Mouse (Mus musculus): ENCODE data around the gene Smpdl3a.

DNA sequence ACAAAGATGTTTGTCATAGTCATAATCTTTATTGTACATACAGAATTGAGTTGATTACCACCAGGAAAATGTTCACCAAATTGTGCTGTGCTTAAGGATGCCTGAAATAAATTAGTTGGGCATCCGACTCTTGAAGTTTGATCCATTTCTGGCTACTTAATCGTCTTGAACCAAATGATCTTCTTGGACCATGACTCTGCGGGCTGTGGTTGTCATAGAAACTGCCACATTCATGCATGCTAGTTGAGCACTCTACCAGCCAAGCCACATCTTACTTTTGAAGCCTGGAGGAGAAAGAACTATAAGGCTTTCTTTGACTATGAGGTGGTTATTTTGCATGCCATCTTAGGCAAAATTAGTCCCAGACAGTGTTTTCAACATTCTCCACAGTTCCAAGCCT, 35.5 kb downstream of the Smpdl3a start:
- TF ChIP-seq CTCF (IDR thresholded peaks at IDR 0.05; ENCODE audit: low read depth, low read length) (no peak), POLR2A (IDR thresholded peaks at IDR 0.05; ENCODE audit: extremely low read depth, insufficient read depth, low read length) (no peak)

Data from liver, adult 2 months (tissue).